10 mouse cellular contexts compared by ENCODE assay signal in the genomic region with DNA sequence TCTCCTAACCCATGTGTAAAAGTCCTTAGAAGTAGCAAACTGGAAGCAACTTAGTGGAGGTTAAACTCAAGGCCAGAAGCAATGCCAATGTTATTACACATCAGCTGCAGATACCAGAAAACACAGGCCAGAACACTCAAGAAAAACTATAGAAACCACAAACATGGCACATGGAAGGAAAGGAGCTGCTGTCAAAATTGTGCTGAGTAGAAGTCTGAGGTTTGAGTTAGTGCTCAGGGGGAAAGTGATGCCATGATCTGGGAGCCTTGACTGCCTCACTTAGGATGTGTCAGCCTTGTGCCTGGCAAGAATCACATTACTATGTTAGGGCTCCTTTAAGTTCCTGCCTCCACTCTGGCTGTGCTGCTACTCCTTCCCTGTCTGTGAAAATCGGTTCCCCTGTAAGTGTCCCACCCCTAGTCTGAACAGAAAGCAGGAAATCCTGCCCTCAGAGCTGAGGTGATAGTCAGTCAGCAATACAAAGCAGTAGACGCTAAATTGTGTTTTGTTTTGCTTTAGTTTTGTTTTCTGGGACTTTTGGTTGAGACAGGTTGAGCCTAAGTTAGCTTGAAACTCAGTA. TPM values are rescaled to one million over a fixed set of nuclear protein-coding genes. Genes with fewer than 3 reads are reported as not detected.
A peak's percentile ranks its signal among the peaks of the same experiment; 100 is the strongest.
DNase-seq lines count a peak whose midpoint lies in the region; TF ChIP-seq lines count a peak whose summit lies in the region.
"Had no signal": no experiment of that assay in that cellular context is flagged by ENCODE, and none has a peak within 500 bp of the region (broad histone marks: within the 10 kb centered on the region; RNA-seq: fewer than 3 reads in every experiment).

No protein-coding gene starts in this region.

- TF ChIP-seq CTCF in gastrocnemius, adult 2 months (IDR thresholded peaks at IDR 0.05): no peak

- peak overlapping the region; percentile 28; the same call in 1 of the 2 replicates for H3K4me3 ChIP-seq in gastrocnemius, adult 2 months
- H3K4me3 ChIP-seq: forebrain, embryonic 12.5 days had no signal

- intact Hi-C loops in gastrocnemius, adult 2 months (cut with DNase I): no loop called here

- peak overlapping the region; percentile 76 for H3K27ac ChIP-seq in gastrocnemius, adult 2 months
- H3K27ac ChIP-seq: forebrain, embryonic 12.5 days; hindbrain, embryonic 14.5 days had no signal

- no peak for DNase-seq in gastrocnemius, adult 2 months
- no peak for DNase-seq in gastrocnemius, postnatal 25 days
- DNase-seq in adrenal gland, postnatal 14 days: peak; percentile 55
- DNase-seq in induced T-regulatory cell, adult 2 months (ENCODE audit: low read depth): peak; percentile 40
- DNase-seq in lung, postnatal 10 days: peak; percentile 56
- no peak for DNase-seq in urinary bladder, postnatal 14 days (ENCODE audit: low spot score)
- no peak for DNase-seq in cerebellum, postnatal 36 days
- DNase-seq in layer of hippocampus, adult 8-10 months (ENCODE audit: low spot score in 2 of 2): no peak

RNA-seq across cellular contexts. Expression of gene Yes1, which starts 3.1 kb away (rescaled TPM):
- total RNA-seq in gastrocnemius, adult 2 months (2021): 1 to 10 TPM; 9.1 to 9.8 TPM
- total RNA-seq in gastrocnemius, postnatal 25 days (2021): 1 to 10 TPM; 8.0 to 9.0 TPM
- 48.5 and 51.4 TPM in 2 replicates for total RNA-seq in adrenal gland, postnatal 14 days (2021)
- total RNA-seq in layer of hippocampus, adult 8-10 months (2022): 10 to 100 TPM; 12.8 to 15.5 (median 14.2) TPM

Comparison
In these comparisons a context has a peak if more than half of its experiments do, and no peak if none do; other contexts are left out.
1. DNase-seq: peak in adrenal gland, postnatal 14 days (single experiment), induced T-regulatory cell, adult 2 months (single experiment) and lung, postnatal 10 days (single experiment); none in gastrocnemius, adult 2 months (single experiment), gastrocnemius, postnatal 25 days (single experiment), urinary bladder, postnatal 14 days (single experiment), cerebellum, postnatal 36 days (0 of 2) and layer of hippocampus, adult 8-10 months (0 of 2).